Mouse (Mus musculus) heart, postnatal 0 days (tissue): ENCODE data around the gene Elf4. TPM values are rescaled to one million over a fixed set of nuclear protein-coding genes. Genes with fewer than 3 reads are reported as not detected.

Experiments
- ATAC-seq: fragments of 200-750 bp; cut with Nextera tagmentation; 2 replicates; pipeline ENCODE4 v1.8.0; 2017; ENCODE audit warnings: low read depth, moderate number of reproducible peaks, moderate library complexity; ENCODE audit not compliant: insufficient read depth
- DNase-seq: peaks from one replicate; pipeline ENCODE4 v3.0.0-alpha.2; 2016; ENCODE audit warnings: low spot score
- H3K27ac ChIP-seq: fragments of 300-500 bp; sonication (generic); 2 replicates; pipeline ENCODE4 v1.5.1; 2014; ENCODE audit warnings: low read depth, mild to moderate bottlenecking
- H3K27me3 ChIP-seq: fragments of 300-500 bp; sonication (generic); 2 replicates; pipeline ENCODE4 v1.6.1; 2014; ENCODE audit warnings: low read length, mixed read lengths; ENCODE audit not compliant: control insufficient read depth, insufficient read depth
- H3K36me3 ChIP-seq: fragments of 300-500 bp; sonication (generic); replicated peaks from 2 replicates; pipeline ENCODE4 v1.6.1; 2014; ENCODE audit warnings: low read length, mixed read lengths; ENCODE audit not compliant: control insufficient read depth, insufficient read depth
- H3K4me1 ChIP-seq: fragments of 300-500 bp; sonication (generic); 2 replicates; pipeline ENCODE4 v1.6.1; 2014; ENCODE audit warnings: antibody characterized with exemption; ENCODE audit not compliant: control insufficient read depth, insufficient read depth
- H3K4me2 ChIP-seq: fragments of 300-500 bp; sonication (generic); 2 replicates; pipeline ENCODE4 v1.6.1; 2014; ENCODE audit warnings: low read depth, mild to moderate bottlenecking, low read length, moderate library complexity
- H3K4me3 ChIP-seq: fragments of 300-500 bp; sonication (generic); 2 replicates; pipeline ENCODE4 v1.5.1; 2014; ENCODE audit warnings: low read depth, low read length
- H3K9ac ChIP-seq: fragments of 300-500 bp; sonication (generic); replicated peaks from 2 replicates; pipeline ENCODE4 v1.6.1; 2014; ENCODE audit warnings: low read depth, low read length, mixed read lengths
- H3K9me3 ChIP-seq: fragments of 300-500 bp; sonication (generic); replicated peaks from 2 replicates; pipeline ENCODE4 v1.6.1; 2016; ENCODE audit warnings: low read length; ENCODE audit not compliant: control insufficient read depth
- CTCF ChIP-seq: IDR thresholded peaks from 2 replicates; pipeline ENCODE4 v1.5.1; 2016; ENCODE audit warnings: antibody characterized with exemption, control low read depth, low read depth
- EP300 ChIP-seq: IDR thresholded peaks from 2 replicates; pipeline ENCODE4 v1.6.1; 2016; ENCODE audit warnings: antibody characterized with exemption, low read depth
- whole genome bisulfite sequencing: fragments of 180-500 bp; shearing (Covaris S2); extraction: QIAGEN DNeasy Blood & Tissue Kit; methylation state at CpG from one replicate; pipeline ENCODE4 v1.1.7; 2014; 5-methylcytosine and 5-hydroxymethylcytosine counted together
- polyA plus RNA-seq: library from polyadenylated mRNA; unstranded; fragments of >200 nt; fragmentation: Nextera tagmentation; extraction: Ambion mirVana; gene quantifications from 2 replicates; pipeline ENCODE4 v1.2.1, GENCODE M21; 2015
- total RNA-seq: library from RNA; depleted of rRNA; stranded (reverse); fragments of >200 nt; gene quantifications from 2 replicates; pipeline ENCODE4 v1.2.3, GENCODE M21; 2014; ENCODE audit warnings: low replicate concordance; rRNA removed

Elf4 gene
- total and polyA plus RNA-seq, 2 experiments from 2014 or later: 4.6 to 12.3 TPM

DNA sequence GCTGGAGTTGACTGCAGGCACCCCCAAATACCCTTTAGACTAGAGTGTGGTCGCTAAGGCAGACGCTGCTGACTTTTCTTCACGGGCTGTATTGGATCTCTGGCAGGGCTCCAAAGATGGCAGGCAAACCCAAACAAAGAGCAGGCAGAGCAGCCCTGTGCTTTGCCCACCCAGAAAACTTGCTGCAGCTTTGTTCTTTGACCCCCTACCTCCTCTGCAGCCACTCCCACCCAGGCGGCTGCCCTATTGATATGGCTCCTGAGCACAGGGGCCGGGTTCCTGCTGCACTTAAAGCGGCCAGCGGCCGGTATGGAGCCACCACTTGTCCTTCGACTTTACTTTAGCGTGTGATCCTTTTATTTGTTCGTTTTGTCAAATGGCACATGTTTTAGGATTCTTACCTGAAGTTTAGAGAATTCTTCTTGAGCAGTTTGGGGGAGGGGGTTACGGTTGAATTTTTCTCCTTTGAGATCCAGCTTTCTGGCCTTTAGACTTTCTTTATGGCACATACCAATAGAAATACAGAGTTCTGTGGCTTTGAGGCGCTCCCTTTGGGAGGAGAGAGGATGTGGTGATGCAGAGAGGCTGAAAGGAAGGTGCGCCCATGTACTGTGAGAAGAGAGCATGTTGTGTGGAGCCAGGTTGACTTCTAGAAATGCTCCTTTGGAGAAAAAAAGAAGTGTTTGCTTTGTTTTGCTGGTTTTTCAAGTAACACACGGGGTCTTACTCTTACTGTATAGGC, 96.9 kb downstream of the Elf4 start:
- Histone ChIP-seq H3K4me3 (no peak overlapping the region), H3K9me3 (no peaks in the 10 kb centered on the region), H3K4me1 (no peaks in the 10 kb centered on the region), H3K36me3 (peaks cover 22% of the 10 kb centered on the region; the same call in 1 of the 2 replicates), H3K4me2 (no peak overlapping the region), H3K27me3 (no peaks in the 10 kb centered on the region), H3K27ac (no peak overlapping the region), H3K9ac (no peak overlapping the region)
- WGBS: 58% methylated on average over 15 of the region's 15 CpGs
- DNase-seq (no peak), ATAC-seq (no peak)
- no peak for TF ChIP-seq CTCF
- TF ChIP-seq EP300: no peak

Other genes with a start within 250 kb of the Elf4 start
- gene Utp14a, start 206.3 kb downstream of the Elf4 start, total RNA-seq: 3.4 and 6.0 TPM in 2 replicates
- gene Utp14a, start 206.3 kb downstream of the Elf4 start, polyA plus RNA-seq: 9.6 and 9.9 TPM in 2 replicates
- gene Bcorl1, start 121.8 kb downstream of the Elf4 start, total RNA-seq: 4.3 and 7.2 TPM in 2 replicates
- 2.0 TPM in 2 replicates for gene Bcorl1, start 121.8 kb downstream of the Elf4 start, polyA plus RNA-seq
- 19.2 and 47.7 TPM in 2 replicates for gene Aifm1, start 50.4 kb upstream of the Elf4 start, total RNA-seq
- gene Aifm1, start 50.4 kb upstream of the Elf4 start, polyA plus RNA-seq: 120 and 127 TPM in 2 replicates
- gene Rab33a, start 56.2 kb upstream of the Elf4 start, total RNA-seq: 2.7 and 5.6 TPM in 2 replicates
- gene Rab33a, start 56.2 kb upstream of the Elf4 start, polyA plus RNA-seq: 4.3 and 4.4 TPM in 2 replicates
- gene Zfp280c, start 131.4 kb upstream of the Elf4 start, total RNA-seq: 17.3 and 18.6 TPM in 2 replicates
- gene Zfp280c, start 131.4 kb upstream of the Elf4 start, polyA plus RNA-seq: 3.6 and 4.8 TPM in 2 replicates
- 2.5 TPM in 1 of 2 replicates, not detected in the other for gene Slc25a14, start 160.3 kb upstream of the Elf4 start, total RNA-seq
- 5.5 and 5.7 TPM in 2 replicates for gene Slc25a14, start 160.3 kb upstream of the Elf4 start, polyA plus RNA-seq
- gene Gpr119, start 211.3 kb upstream of the Elf4 start, total RNA-seq: not detected in 2 replicates
- gene Gpr119, start 211.3 kb upstream of the Elf4 start, polyA plus RNA-seq: not detected in 2 replicates
- 5.1 and 9.7 TPM in 2 replicates for gene Rbmx2, start 231.9 kb upstream of the Elf4 start, total RNA-seq
- gene Rbmx2, start 231.9 kb upstream of the Elf4 start, polyA plus RNA-seq: 9.9 and 10.8 TPM in 2 replicates